Mouse (Mus musculus): ENCODE measurements around the gene Mtch2. TPM values are rescaled to one million over a fixed set of nuclear protein-coding genes. Genes with fewer than 3 reads are reported as not detected.
"Not testable (repeated sequence)": the region's sequence is repeated elsewhere in the genome, so short reads cannot be mapped to it uniquely, and the experiment has no call there.

Mtch2 gene
- polyA plus RNA-seq, 1 experiment = 367 TPM

- Histone ChIP-seq H3K4me1 (ENCODE audit: control insufficient read depth, insufficient read depth, low read length) (peaks cover 19% of the 10 kb centered on the region), H3K27ac (ENCODE audit: insufficient read depth, low read depth, low read length) (no peak overlapping the region; the same call in 1 of the 2 replicates), H3K4me3 (ENCODE audit: insufficient read depth, low read depth, low read length) (no peak overlapping the region)
- WGBS = 74% methylated on average over 6 of the region's 6 CpGs
- TF ChIP-seq POLR2A (IDR thresholded peaks at IDR 0.05; ENCODE audit: insufficient read depth, low read depth, low read length) (no peak), CTCF (IDR thresholded peaks at IDR 0.05; ENCODE audit: insufficient read depth, low read depth, low read length) (no peak)
Observed at GRCm38 (mm10) chr2:90893673-90894298, 46.8 kb downstream of the Mtch2 start.

- not testable (repeated sequence) for H3K4me3 ChIP-seq (ENCODE audit: insufficient read depth, low read depth, low read length); H3K27ac ChIP-seq (ENCODE audit: insufficient read depth, low read depth, low read length)
- WGBS = 83% methylated on average over 3 of the region's 3 CpGs
- H3K4me1 ChIP-seq (ENCODE audit: control insufficient read depth, insufficient read depth, low read length) = peaks cover 16% of the 10 kb centered on the region
Observed at GRCm38 (mm10) chr2:90894299-90894677, 47.3 kb downstream of the Mtch2 start.

GRCm38 (mm10) chr2:90903398-90903797 lies 56.4 kb downstream of the Mtch2 start:
- Histone ChIP-seq H3K27ac (ENCODE audit: insufficient read depth, low read depth, low read length) (no peak overlapping the region), H3K4me1 (ENCODE audit: control insufficient read depth, insufficient read depth, low read length) (peaks cover 8% of the 10 kb centered on the region), H3K4me3 (ENCODE audit: insufficient read depth, low read depth, low read length) (no peak overlapping the region)
- TF ChIP-seq POLR2A (IDR thresholded peaks at IDR 0.05; ENCODE audit: insufficient read depth, low read depth, low read length) (no peak), CTCF (IDR thresholded peaks at IDR 0.05; ENCODE audit: insufficient read depth, low read depth, low read length) (no peak)
- 68% methylated on average over 2 of the region's 2 CpGs for WGBS

- under 1% methylated on average over 43 of the region's 43 CpGs for WGBS
- TF ChIP-seq CTCF (IDR thresholded peaks at IDR 0.05; ENCODE audit: insufficient read depth, low read depth, low read length) (no peak), POLR2A (IDR thresholded peaks at IDR 0.05; ENCODE audit: insufficient read depth, low read depth, low read length) (peak; percentile 88)
- Histone ChIP-seq H3K4me3 (ENCODE audit: insufficient read depth, low read depth, low read length) (peak within 1 kb of the TSS; percentile 96), H3K27ac (ENCODE audit: insufficient read depth, low read depth, low read length) (peak within 1 kb of the TSS; percentile 93), H3K4me1 (ENCODE audit: control insufficient read depth, insufficient read depth, low read length) (peaks cover 8% of the 10 kb centered on the region)
Observed at GRCm38 (mm10) chr2:90904076-90904855, 57.3 kb downstream of the Mtch2 start, which contains the start of the genes Kbtbd4 and Ndufs3. Gene Kbtbd4 (plus strand): TSS chr2:90904740. Gene Ndufs3 (minus strand): TSS chr2:90904827.

GRCm38 (mm10) chr2:90904856-90905224 lies 57.9 kb downstream of the Mtch2 start:
- 0 out of 2 replicates have a peak overlapping the region, but pooled peaks have one; percentile 70 for H3K27ac ChIP-seq (ENCODE audit: insufficient read depth, low read depth, low read length)
- H3K4me1 ChIP-seq (ENCODE audit: control insufficient read depth, insufficient read depth, low read length) = peaks cover 8% of the 10 kb centered on the region
- peak overlapping the region; percentile 96 for H3K4me3 ChIP-seq (ENCODE audit: insufficient read depth, low read depth, low read length)
- TF ChIP-seq CTCF (IDR thresholded peaks at IDR 0.05; ENCODE audit: insufficient read depth, low read depth, low read length) (no peak), POLR2A (IDR thresholded peaks at IDR 0.05; ENCODE audit: insufficient read depth, low read depth, low read length) (no peak)
- under 1% methylated on average over 21 of the region's 21 CpGs for WGBS

GRCm38 (mm10) chr2:90906721-90907120 lies 59.8 kb downstream of the Mtch2 start:
- Histone ChIP-seq H3K4me1 (ENCODE audit: control insufficient read depth, insufficient read depth, low read length) (peaks cover 8% of the 10 kb centered on the region), H3K4me3 (ENCODE audit: insufficient read depth, low read depth, low read length) (no peak overlapping the region), H3K27ac (ENCODE audit: insufficient read depth, low read depth, low read length) (no peak overlapping the region)
- 91% methylated on average over 2 of the region's 2 CpGs for WGBS
- TF ChIP-seq CTCF (IDR thresholded peaks at IDR 0.05; ENCODE audit: insufficient read depth, low read depth, low read length) (no peak), POLR2A (IDR thresholded peaks at IDR 0.05; ENCODE audit: insufficient read depth, low read depth, low read length) (no peak)

GRCm38 (mm10) chr2:90910861-90911260 lies 63.9 kb downstream of the Mtch2 start:
- Histone ChIP-seq H3K27ac (ENCODE audit: insufficient read depth, low read depth, low read length) (no peak overlapping the region), H3K4me1 (ENCODE audit: control insufficient read depth, insufficient read depth, low read length) (peaks cover 6% of the 10 kb centered on the region), H3K4me3 (ENCODE audit: insufficient read depth, low read depth, low read length) (no peak overlapping the region)
- WGBS = 72% methylated on average over 1 of the region's 1 CpGs
- TF ChIP-seq CTCF (IDR thresholded peaks at IDR 0.05; ENCODE audit: insufficient read depth, low read depth, low read length) = no peak
- TF ChIP-seq POLR2A (IDR thresholded peaks at IDR 0.05; ENCODE audit: insufficient read depth, low read depth, low read length) = no peak

- WGBS = 81% methylated on average over 1 of the region's 1 CpGs
- TF ChIP-seq POLR2A (IDR thresholded peaks at IDR 0.05; ENCODE audit: insufficient read depth, low read depth, low read length) (no peak), CTCF (IDR thresholded peaks at IDR 0.05; ENCODE audit: insufficient read depth, low read depth, low read length) (no peak)
- peaks cover 5% of the 10 kb centered on the region for H3K4me1 ChIP-seq (ENCODE audit: control insufficient read depth, insufficient read depth, low read length)
- no peak overlapping the region for H3K4me3 ChIP-seq (ENCODE audit: insufficient read depth, low read depth, low read length)
- no peak overlapping the region for H3K27ac ChIP-seq (ENCODE audit: insufficient read depth, low read depth, low read length)
Observed at GRCm38 (mm10) chr2:90911668-90912067, 64.7 kb downstream of the Mtch2 start.

GRCm38 (mm10) chr2:90913671-90914070 lies 66.7 kb downstream of the Mtch2 start:
- H3K27ac ChIP-seq (ENCODE audit: insufficient read depth, low read depth, low read length) = no peak overlapping the region
- peaks cover 8% of the 10 kb centered on the region for H3K4me1 ChIP-seq (ENCODE audit: control insufficient read depth, insufficient read depth, low read length)
- TF ChIP-seq POLR2A (IDR thresholded peaks at IDR 0.05; ENCODE audit: insufficient read depth, low read depth, low read length) (no peak), CTCF (IDR thresholded peaks at IDR 0.05; ENCODE audit: insufficient read depth, low read depth, low read length) (no peak)
- WGBS = 26% methylated on average over 2 of the region's 2 CpGs
- no peak overlapping the region for H3K4me3 ChIP-seq (ENCODE audit: insufficient read depth, low read depth, low read length)

Data from olfactory bulb, adult 2 months (tissue).